Mouse (Mus musculus): ENCODE data around the gene Card10. TPM values are rescaled to one million over a fixed set of nuclear protein-coding genes. Genes with fewer than 3 reads are reported as not detected.

The Card10 gene
- polyA plus RNA-seq, 1 experiment from 2014 or later, result 2.6 TPM

DNA sequence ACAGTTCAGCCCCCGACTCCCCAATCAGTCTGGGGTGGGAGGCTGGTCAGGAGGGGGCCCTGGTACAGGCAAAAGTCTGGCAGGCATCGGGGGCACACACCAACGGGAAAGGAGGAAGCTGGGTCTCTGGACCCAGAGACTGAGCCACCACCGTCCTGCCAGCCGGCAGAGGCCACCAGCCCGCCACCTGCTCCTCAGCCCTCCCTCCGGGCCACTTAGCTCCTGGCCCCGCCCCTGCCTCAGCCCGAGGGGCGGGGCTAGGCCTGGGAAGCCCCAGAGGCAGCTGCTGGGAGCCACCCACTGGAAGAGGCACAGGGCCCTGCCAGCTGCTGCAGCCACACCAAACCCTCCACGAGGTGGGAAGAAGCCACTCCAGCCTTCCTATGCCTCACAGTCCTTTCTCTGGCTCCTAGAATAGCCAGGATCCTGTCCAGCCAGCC, 29.5 kb downstream of the Card10 start, which contains the start of gene Mfng:
Gene Mfng (minus strand): TSS at position 186 of the 440 bp plus-strand sequence.
- Histone ChIP-seq H3K4me3 (peak within 1 kb of the TSS; percentile 56), H3K27ac (peak within 1 kb of the TSS; percentile 94), H3K9me3 (peaks cover 4% of the 10 kb centered on the region; the same call in 1 of the 2 replicates), H3K27me3 (ENCODE audit: poor library complexity, severe bottlenecking) (peaks cover 11% of the 10 kb centered on the region; the same call in 1 of the 2 replicates), H3K36me3 (replicated peaks) (peaks cover 23% of the 10 kb centered on the region), H3K4me1 (peaks cover 69% of the 10 kb centered on the region)
- DNase-seq (ENCODE audit: extremely low spot score, low spot score), result peak; percentile 77
- WGBS, result 2% methylated on average over 11 of the region's 11 CpGs

DNA sequence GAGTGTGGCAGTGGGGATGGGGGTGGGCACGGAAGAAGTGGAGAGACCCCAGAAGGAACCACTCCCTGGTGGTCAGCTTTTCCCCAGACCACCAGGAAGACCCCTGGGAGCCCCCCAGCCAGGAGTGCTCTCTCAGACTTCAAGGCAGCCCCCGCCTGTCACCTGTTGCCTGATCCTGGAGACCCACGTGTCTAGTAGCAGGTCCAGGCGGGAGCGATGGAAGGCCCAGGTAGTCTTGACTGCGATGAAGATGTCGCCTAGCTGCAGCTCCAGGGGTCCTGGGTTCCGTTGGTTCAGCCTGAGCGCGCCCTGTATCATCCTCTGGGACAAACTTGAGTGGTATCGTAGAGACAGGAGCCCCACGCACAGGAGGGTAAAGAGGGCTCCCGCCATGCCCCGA, 30.0 kb downstream of the Card10 start:
- peak; percentile 36 for DNase-seq (ENCODE audit: extremely low spot score, low spot score)

DNA sequence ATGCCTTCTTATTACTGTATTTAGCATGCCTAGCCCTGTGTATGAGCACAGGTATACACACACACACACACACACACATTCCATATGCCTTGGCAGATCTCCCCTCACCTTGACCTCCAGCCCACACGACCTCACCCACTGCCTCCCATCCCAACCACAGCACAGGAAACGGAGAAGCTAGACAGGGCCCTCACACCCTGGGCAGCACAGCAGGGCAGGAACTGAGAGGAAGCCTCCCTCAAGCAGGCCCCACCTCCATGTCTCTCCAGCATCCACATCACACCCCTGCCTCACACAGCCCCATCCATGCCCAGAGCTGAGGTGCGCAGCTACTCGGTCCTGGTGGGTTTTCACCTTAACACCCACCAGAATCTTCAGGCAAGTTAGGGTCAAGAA, 30.5 kb downstream of the Card10 start:
- Histone ChIP-seq H3K36me3 (replicated peaks) (peaks cover 33% of the 10 kb centered on the region), H3K9me3 (peaks cover 4% of the 10 kb centered on the region; the same call in 1 of the 2 replicates), H3K27ac (peak overlapping the region; percentile 94), H3K27me3 (ENCODE audit: poor library complexity, severe bottlenecking) (peaks cover 11% of the 10 kb centered on the region; the same call in 1 of the 2 replicates), H3K4me1 (peaks cover 71% of the 10 kb centered on the region), H3K4me3 (peak overlapping the region; percentile 56)
- 63% methylated on average over 4 of the region's 4 CpGs for WGBS
- no peak for DNase-seq (ENCODE audit: extremely low spot score, low spot score)

More for the DNA sequence above, 30.0 kb downstream of the Card10 start:
- 32% methylated on average over 14 of the region's 14 CpGs for WGBS
- Histone ChIP-seq H3K4me1 (peaks cover 69% of the 10 kb centered on the region), H3K9me3 (peaks cover 4% of the 10 kb centered on the region; the same call in 1 of the 2 replicates), H3K36me3 (replicated peaks) (peaks cover 28% of the 10 kb centered on the region), H3K27me3 (ENCODE audit: poor library complexity, severe bottlenecking) (peaks cover 11% of the 10 kb centered on the region; the same call in 1 of the 2 replicates), H3K4me3 (peak overlapping the region; percentile 56), H3K27ac (peak overlapping the region; percentile 94)

DNA sequence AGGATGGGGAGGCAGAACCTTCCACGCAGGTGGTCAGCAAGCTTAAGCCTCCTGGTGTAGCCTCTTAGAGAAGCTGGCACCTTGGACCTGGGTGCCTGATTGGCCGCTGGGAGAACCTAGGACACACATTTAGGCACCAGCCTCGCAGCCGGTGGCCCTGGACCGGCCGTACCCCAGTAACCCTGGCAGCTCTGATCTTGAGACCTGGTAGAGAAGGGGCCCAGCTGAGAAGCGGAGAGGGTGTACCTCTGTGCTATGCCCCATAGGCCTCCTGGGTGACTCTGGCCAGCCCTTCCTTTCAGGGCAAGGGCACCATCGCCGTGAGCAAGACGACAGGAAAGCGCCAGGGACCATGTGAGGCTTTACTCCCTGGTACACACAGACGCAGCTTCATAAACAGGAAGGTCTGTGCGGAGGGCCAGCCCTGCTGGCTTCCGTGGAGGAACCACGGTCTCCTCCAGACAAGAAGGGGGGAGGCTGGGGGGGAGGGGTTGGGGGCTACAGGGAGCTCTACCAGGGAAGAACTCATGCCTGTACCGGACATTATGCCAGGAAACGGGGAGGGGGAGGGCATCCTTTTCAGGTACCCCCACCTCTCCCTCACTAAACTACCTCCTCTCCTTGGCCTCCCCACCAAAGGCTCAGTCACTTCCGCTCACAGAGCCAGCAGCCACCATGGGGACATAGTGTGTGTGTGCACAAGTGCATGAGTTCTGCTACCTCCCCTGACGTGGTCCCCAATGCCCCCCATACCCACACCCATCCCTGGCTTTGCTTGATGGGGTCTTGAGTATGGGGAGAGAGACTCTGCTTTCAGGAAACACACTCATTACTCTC, 31.1 kb downstream of the Card10 start:
- WGBS, result 65% methylated on average over 19 of the region's 19 CpGs
- Histone ChIP-seq H3K27me3 (ENCODE audit: poor library complexity, severe bottlenecking) (peaks cover 11% of the 10 kb centered on the region; the same call in 1 of the 2 replicates), H3K4me3 (peak overlapping the region; percentile 56), H3K36me3 (replicated peaks) (peaks cover 39% of the 10 kb centered on the region), H3K9me3 (peaks cover 4% of the 10 kb centered on the region; the same call in 1 of the 2 replicates), H3K4me1 (peaks cover 71% of the 10 kb centered on the region), H3K27ac (peak overlapping the region; percentile 94)
- DNase-seq (ENCODE audit: extremely low spot score, low spot score), result no peak

DNA sequence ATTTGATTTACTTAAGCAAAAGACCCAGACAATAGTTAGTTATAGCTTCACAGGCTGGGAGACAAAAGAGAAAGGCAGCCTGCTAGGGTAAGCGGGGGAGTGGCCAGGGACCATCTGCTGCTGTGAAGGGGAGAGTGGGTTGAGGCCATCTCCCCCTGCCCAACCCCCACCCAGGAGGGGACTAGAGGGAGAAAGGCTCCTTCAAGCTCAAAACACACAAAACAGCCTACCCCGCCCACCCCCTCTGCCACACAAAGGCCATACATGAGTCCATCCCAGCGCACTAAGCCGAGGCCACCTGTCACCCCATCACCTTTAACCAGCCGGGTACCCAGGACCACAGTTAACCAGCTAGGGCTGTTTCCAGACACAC, 31.9 kb downstream of the Card10 start:
- Histone ChIP-seq H3K27ac (peak overlapping the region; percentile 94), H3K27me3 (ENCODE audit: poor library complexity, severe bottlenecking) (peaks cover 11% of the 10 kb centered on the region; the same call in 1 of the 2 replicates), H3K9me3 (no peaks in the 10 kb centered on the region), H3K36me3 (replicated peaks) (peaks cover 41% of the 10 kb centered on the region), H3K4me3 (peak overlapping the region; percentile 56), H3K4me1 (peaks cover 71% of the 10 kb centered on the region)
- 19% methylated on average over 5 of the region's 5 CpGs for WGBS
- DNase-seq (ENCODE audit: extremely low spot score, low spot score), result peak; percentile 79

DNA sequence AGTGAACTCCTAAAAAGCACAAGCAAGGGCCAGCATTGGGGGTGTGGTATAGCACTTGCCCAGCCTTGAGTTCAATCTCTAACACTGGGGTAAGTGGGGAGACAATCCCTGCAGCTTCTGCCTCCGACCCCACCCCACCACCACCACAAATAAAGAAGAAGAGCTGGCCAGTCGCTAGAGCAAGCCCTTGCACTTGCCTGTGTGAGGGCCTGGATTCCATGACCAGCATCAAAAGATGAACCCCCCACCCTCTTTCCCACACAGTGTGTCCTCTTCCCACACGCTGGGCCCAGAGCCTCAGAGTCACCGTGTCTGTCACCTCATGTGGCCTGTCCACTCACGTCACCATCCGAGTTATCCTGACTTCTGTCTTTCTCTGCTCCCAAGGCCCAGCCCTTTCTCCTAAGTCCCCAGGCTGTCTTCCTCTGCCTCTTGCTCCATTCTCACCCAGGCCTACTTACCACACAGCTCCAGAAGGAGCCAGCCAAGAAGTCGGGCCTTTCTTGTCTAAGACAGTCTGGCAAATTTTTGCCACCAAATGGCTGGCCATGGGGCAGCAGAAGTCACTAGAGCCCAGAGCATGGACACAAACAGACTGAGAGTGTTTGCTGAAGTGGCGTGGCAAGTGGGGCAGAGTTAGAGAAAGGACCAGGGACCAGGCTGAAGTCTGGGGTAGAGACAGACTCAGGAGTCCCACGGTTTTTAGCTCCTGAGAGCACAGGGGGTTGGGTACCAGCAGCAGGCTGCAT, 32.4 kb downstream of the Card10 start:
- Histone ChIP-seq H3K27ac (peak overlapping the region; percentile 94), H3K4me3 (peak overlapping the region; percentile 56), H3K4me1 (peaks cover 75% of the 10 kb centered on the region), H3K36me3 (replicated peaks) (peaks cover 43% of the 10 kb centered on the region), H3K9me3 (no peaks in the 10 kb centered on the region), H3K27me3 (ENCODE audit: poor library complexity, severe bottlenecking) (peaks cover 11% of the 10 kb centered on the region; the same call in 1 of the 2 replicates)
- 37% methylated on average over 9 of the region's 9 CpGs for WGBS
- DNase-seq (ENCODE audit: extremely low spot score, low spot score), result peak; percentile 29

DNA sequence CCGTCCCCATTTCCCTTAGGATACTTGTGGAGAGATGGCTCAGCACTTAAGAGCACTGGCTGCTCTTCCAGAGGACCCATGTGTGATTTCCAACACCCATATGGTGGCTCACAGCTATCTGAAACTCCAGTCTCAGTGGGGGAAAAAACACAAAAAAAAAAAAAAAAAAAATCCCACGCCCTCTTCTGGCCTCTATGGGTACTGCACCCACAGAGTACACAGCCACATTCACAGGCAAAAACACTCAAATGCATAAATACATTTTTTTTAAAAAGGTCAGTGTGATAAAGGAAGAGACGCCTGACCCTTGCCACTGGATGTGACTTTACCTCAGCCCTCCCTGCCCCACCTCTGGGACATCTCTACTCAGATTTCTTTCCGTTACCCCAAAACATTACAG, 33.8 kb downstream of the Card10 start:
- 89% methylated on average over 4 of the region's 4 CpGs for WGBS
- Histone ChIP-seq H3K4me3 (peak overlapping the region; percentile 56), H3K4me1 (peaks cover 66% of the 10 kb centered on the region), H3K27me3 (ENCODE audit: poor library complexity, severe bottlenecking) (peaks cover 11% of the 10 kb centered on the region; the same call in 1 of the 2 replicates), H3K36me3 (replicated peaks) (peaks cover 55% of the 10 kb centered on the region), H3K9me3 (no peaks in the 10 kb centered on the region), H3K27ac (peak overlapping the region; percentile 94)
- DNase-seq (ENCODE audit: extremely low spot score, low spot score), result no peak

DNA sequence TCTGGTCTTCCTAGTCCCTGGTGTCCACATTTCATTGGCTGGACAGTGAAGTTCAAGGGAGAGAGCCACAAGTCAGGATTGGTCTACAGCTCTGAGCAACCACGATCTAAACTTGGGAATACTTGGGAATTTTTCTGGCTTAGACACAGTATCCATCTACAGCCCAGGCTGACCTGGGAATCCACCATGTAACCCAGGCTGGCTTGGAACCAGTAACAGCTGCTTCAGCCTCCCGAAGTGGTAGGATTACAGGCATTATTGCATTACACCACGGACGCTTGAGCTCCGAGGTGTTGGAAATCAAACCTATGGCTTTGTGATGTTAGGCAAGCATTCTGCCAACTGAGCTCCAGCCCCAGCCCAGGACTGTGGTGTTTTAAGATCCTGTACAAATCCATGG, 39.1 kb downstream of the Card10 start:
- peaks cover 97% of the 10 kb centered on the region for H3K36me3 ChIP-seq (replicated peaks)
- no peaks in the 10 kb centered on the region for H3K27me3 ChIP-seq (ENCODE audit: poor library complexity, severe bottlenecking)
- H3K4me3 ChIP-seq, result no peak overlapping the region
- 87% methylated on average over 5 of the region's 5 CpGs for WGBS
- H3K9me3 ChIP-seq, result no peaks in the 10 kb centered on the region
- DNase-seq (ENCODE audit: extremely low spot score, low spot score), result no peak
- peaks cover 39% of the 10 kb centered on the region for H3K4me1 ChIP-seq
- peak overlapping the region; percentile 65; the same call in 1 of the 2 replicates for H3K27ac ChIP-seq

DNA sequence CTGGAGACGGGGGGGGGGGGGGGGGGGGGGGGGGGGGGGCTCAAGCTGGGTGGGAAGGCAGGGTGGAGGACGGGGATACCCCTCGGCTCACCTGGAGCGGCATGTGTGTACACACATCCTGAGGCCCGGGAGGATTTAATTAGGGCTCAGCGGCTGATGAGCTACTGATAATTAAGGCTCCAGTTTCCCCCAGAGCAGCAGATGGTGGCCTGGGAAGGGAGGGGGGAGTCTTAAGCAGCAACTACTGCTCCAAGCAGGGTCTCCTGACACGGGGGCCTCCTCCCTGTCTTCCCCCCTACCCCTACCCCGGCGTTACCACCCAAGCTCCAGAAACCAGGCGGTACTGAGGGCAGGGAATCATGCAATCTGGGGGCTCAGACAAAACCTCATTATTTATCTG, 39.6 kb downstream of the Card10 start:
- H3K4me1 ChIP-seq, result peaks cover 37% of the 10 kb centered on the region
- peak overlapping the region; percentile 65; the same call in 1 of the 2 replicates for H3K27ac ChIP-seq
- no peak overlapping the region for H3K4me3 ChIP-seq
- H3K27me3 ChIP-seq (ENCODE audit: poor library complexity, severe bottlenecking), result no peaks in the 10 kb centered on the region
- WGBS, result 51% methylated on average over 9 of the region's 10 CpGs
- no peak for DNase-seq (ENCODE audit: extremely low spot score, low spot score)
- H3K36me3 ChIP-seq (replicated peaks), result peaks cover 97% of the 10 kb centered on the region
- H3K9me3 ChIP-seq, result no peaks in the 10 kb centered on the region

DNA sequence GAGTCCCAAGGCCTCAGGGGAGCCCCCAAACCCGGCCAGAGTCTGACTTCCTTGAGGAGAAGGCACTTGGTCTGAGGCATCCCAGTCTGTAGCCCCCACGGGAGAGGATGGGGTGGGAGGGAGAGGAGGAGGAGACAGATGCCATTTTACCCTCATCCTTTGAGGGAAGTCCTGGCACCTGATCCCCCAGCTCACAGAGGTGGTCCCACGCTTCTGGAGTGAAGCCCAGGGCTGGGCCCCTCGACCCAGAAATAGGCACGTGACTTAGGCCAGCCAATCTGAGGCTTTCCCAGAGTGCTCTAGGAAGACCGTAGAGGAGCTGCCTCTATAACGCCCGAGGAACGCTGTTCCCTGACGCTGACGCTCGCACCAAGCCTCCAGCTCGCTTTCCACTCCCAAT, 41.7 kb downstream of the Card10 start:
- no peak overlapping the region for H3K4me3 ChIP-seq
- WGBS, result 93% methylated on average over 13 of the region's 13 CpGs
- H3K4me1 ChIP-seq, result peaks cover 34% of the 10 kb centered on the region
- H3K36me3 ChIP-seq (replicated peaks), result peaks cover 97% of the 10 kb centered on the region
- no peaks in the 10 kb centered on the region for H3K27me3 ChIP-seq (ENCODE audit: poor library complexity, severe bottlenecking)
- DNase-seq (ENCODE audit: extremely low spot score, low spot score), result no peak
- H3K9me3 ChIP-seq, result no peaks in the 10 kb centered on the region
- 0 out of 2 replicates have a peak overlapping the region, but pooled peaks have one; percentile 4 for H3K27ac ChIP-seq

DNA sequence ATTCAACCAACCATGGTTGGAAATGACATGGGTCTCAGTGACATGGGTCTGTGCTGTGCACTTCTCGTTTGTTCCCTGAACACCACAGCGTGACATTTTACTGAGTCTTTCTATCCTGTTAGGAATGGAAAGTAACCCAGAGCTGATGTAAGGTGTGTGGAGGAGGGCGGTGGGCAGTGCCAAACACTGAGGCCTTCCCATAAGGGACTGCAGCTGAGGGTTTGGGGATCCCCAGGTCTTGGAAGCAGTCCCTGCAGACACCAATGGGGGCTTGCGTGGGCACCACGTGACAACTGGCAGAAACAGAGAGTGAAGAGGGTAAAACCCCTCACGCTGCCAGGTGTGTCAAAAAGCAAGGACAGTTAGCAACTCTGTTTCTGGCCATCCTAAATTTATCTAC, 44.7 kb downstream of the Card10 start:
- DNase-seq (ENCODE audit: extremely low spot score, low spot score), result no peak
- peaks cover 78% of the 10 kb centered on the region for H3K36me3 ChIP-seq (replicated peaks)

DNA sequence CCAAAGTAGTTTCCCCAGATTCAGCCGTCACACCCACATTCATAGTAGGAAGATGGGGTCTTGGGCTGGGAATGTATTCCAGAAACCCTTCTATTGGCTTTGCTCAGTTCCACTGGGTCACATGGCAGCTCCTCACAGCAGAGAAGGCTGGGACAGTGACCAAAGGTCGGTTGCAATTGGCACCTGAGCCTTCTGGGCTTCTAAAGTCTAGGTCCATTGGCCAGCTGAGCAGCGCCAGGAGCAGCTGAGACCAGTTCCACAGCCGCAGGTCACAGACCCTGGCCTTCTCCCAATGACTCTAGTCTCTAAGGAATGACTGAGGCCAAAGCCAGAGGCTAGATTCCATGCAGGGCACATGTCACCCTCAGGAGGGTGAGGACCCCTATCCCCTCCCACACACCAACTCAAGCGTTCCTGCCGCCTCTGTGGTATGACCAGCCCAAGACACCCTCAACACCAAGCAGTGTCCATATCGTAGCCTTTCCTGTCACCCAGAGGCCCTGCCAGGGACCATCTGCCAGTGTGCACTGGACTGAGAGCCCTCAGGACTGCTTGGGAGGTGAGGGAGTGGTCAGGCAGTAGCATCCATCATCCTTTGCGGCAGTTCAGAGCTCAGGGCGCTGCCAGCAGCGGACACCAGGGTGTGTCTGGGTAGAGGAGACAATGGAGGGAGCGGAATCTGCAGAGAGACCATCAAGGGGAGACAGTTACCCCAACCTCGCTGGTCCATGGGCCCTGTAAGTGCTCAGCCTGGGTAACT, 46.7 kb downstream of the Card10 start:
- H3K4me1 ChIP-seq, result peaks cover 31% of the 10 kb centered on the region

More for the DNA sequence above, 44.7 kb downstream of the Card10 start:
- no peak overlapping the region for H3K27ac ChIP-seq
- WGBS, result 89% methylated on average over 6 of the region's 6 CpGs
- H3K27me3 ChIP-seq (ENCODE audit: poor library complexity, severe bottlenecking), result no peaks in the 10 kb centered on the region
- H3K4me1 ChIP-seq, result peaks cover 38% of the 10 kb centered on the region
- H3K9me3 ChIP-seq, result no peaks in the 10 kb centered on the region
- H3K4me3 ChIP-seq, result no peak overlapping the region

More for the DNA sequence above, 46.7 kb downstream of the Card10 start:
- Histone ChIP-seq H3K9me3 (no peaks in the 10 kb centered on the region), H3K27me3 (ENCODE audit: poor library complexity, severe bottlenecking) (no peaks in the 10 kb centered on the region), H3K27ac (0 out of 2 replicates have a peak overlapping the region, but pooled peaks have one; percentile 11), H3K36me3 (replicated peaks) (peaks cover 61% of the 10 kb centered on the region), H3K4me3 (no peak overlapping the region)
- 89% methylated on average over 12 of the region's 12 CpGs for WGBS
- DNase-seq (ENCODE audit: extremely low spot score, low spot score), result no peak
